In genomic region chr9:31563541-31563940, GRCm38 (mm10) we compare ENCODE assay signal across 23 mouse cellular contexts.
DNase-seq lines count a peak whose midpoint lies in the region; ATAC-seq and TF ChIP-seq lines count a peak whose summit lies in the region.
"Had no signal": no experiment of that assay in that cellular context is flagged by ENCODE, and none has a peak within 500 bp of the region (broad histone marks: within the 10 kb centered on the region; RNA-seq: fewer than 3 reads in every experiment).

No protein-coding gene starts in this region.

- TF ChIP-seq EP300 in heart, adult 2 months (IDR thresholded peaks at IDR 0.05; ENCODE audit: insufficient read depth, low read depth, low read length) = no peak

- H3K27ac ChIP-seq in heart, adult 2 months = no peak overlapping the region
- H3K27ac ChIP-seq in intestine, embryonic 14.5 days (ENCODE audit: low read depth) = no peak overlapping the region
- H3K27ac ChIP-seq in intestine, postnatal 0 days (ENCODE audit: low read depth, low read length) = no peak overlapping the region
- H3K27ac ChIP-seq in limb, embryonic 10.5 days = no peak overlapping the region
- H3K27ac ChIP-seq: embryonic facial prominence, embryonic 10.5 days; embryonic facial prominence, embryonic 12.5 days; forebrain, embryonic 13.5 days; forebrain, embryonic 15.5 days had no signal

- no peaks in the 10 kb centered on the region for H3K79me2 ChIP-seq in heart, adult 2 months (replicated peaks; ENCODE audit: control insufficient read depth, insufficient read depth, low read length)

- DNase-seq in heart, adult 11 months = peak; percentile 70
- no peak for DNase-seq in heart, adult 2 months
- peak; percentile 27 for DNase-seq in intestine, embryonic 14.5 days (ENCODE audit: low spot score)
- DNase-seq in limb, embryonic 10.5 days (ENCODE audit: low spot score) = peak; percentile 19
- DNase-seq: adrenal gland, adult 8-10 months; adrenal gland, postnatal 14 days; adrenal gland, postnatal 36 days; B cell, adult 2 months; cerebellum, adult 11-12 months; cerebellum, adult 2 months; cerebellum, adult 9-10 months; cerebellum, postnatal 10 days; cerebellum, postnatal 25 days had no signal

- no peak for TF ChIP-seq POLR2A in heart, adult 2 months (IDR thresholded peaks at IDR 0.05; ENCODE audit: insufficient read depth, low read depth, low read length)

- TF ChIP-seq CTCF in heart, adult 2 months (IDR thresholded peaks at IDR 0.05) = no peak
- no peak for TF ChIP-seq CTCF in intestine, postnatal 0 days (IDR thresholded peaks at IDR 0.05; ENCODE audit: low read depth)

- H3K27me3 ChIP-seq in heart, adult 2 months (ENCODE audit: control insufficient read depth, insufficient read depth, low read length) = no peaks in the 10 kb centered on the region
- H3K27me3 ChIP-seq in intestine, embryonic 14.5 days (replicated peaks; ENCODE audit: control insufficient read depth, insufficient read depth, low read length) = no peaks in the 10 kb centered on the region
- H3K27me3 ChIP-seq in intestine, postnatal 0 days (replicated peaks; ENCODE audit: control insufficient read depth, insufficient read depth, low read length) = no peaks in the 10 kb centered on the region
- H3K27me3 ChIP-seq in limb, embryonic 10.5 days (ENCODE audit: low read depth, poor library complexity, severe bottlenecking) = 0 out of 2 replicates have a peak, but pooled peaks cover 9% of the 10 kb centered on the region
- H3K27me3 ChIP-seq: CH12.LX; forebrain, embryonic 13.5 days; Patski had no signal

- ATAC-seq in intestine, embryonic 14.5 days (replicated peaks; ENCODE audit: low FRiP score, low TSS enrichment, low read depth) = no peak
- ATAC-seq in intestine, postnatal 0 days = no peak
- ATAC-seq: activated CD4-positive, CD25-positive, alpha-beta regulatory T cell, adult 4 months; CD4-positive, CD25-positive, alpha-beta regulatory T cell, adult 4 months; forebrain, embryonic 13.5 days; forebrain, embryonic 15.5 days; Patski had no signal

- H3K9me3 ChIP-seq in intestine, embryonic 14.5 days (ENCODE audit: control insufficient read depth, low read length) = no peaks in the 10 kb centered on the region
- no peaks in the 10 kb centered on the region for H3K9me3 ChIP-seq in intestine, postnatal 0 days (ENCODE audit: control insufficient read depth)
- H3K9me3 ChIP-seq in limb, embryonic 10.5 days (replicated peaks) = no peaks in the 10 kb centered on the region
- H3K9me3 ChIP-seq: embryonic facial prominence, embryonic 10.5 days; embryonic facial prominence, embryonic 12.5 days; forebrain, embryonic 13.5 days; forebrain, embryonic 15.5 days; G1E had no signal

- no peaks in the 10 kb centered on the region for H3K4me1 ChIP-seq in heart, adult 2 months (ENCODE audit: control insufficient read depth, insufficient read depth, low read length)
- H3K4me1 ChIP-seq in intestine, embryonic 14.5 days (replicated peaks; ENCODE audit: control insufficient read depth, insufficient read depth, low read length) = no peaks in the 10 kb centered on the region
- no peaks in the 10 kb centered on the region for H3K4me1 ChIP-seq in intestine, postnatal 0 days (replicated peaks; ENCODE audit: control insufficient read depth, insufficient read depth, low read length)
- H3K4me1 ChIP-seq in limb, embryonic 10.5 days = no peaks in the 10 kb centered on the region

- intact Hi-C loops in heart, adult 2 months (cut with DNase I) = no loop called here

- H3K4me3 ChIP-seq in heart, adult 2 months = no peak overlapping the region
- H3K4me3 ChIP-seq in intestine, embryonic 14.5 days (ENCODE audit: low read depth, low read length) = no peak overlapping the region
- H3K4me3 ChIP-seq in intestine, postnatal 0 days (ENCODE audit: low read depth, low read length) = no peak overlapping the region
- no peak overlapping the region for H3K4me3 ChIP-seq in limb, embryonic 10.5 days
- H3K4me3 ChIP-seq: embryonic facial prominence, embryonic 10.5 days; embryonic facial prominence, embryonic 12.5 days; forebrain, embryonic 13.5 days; forebrain, embryonic 15.5 days had no signal

- H3K4me2 ChIP-seq in intestine, embryonic 14.5 days (ENCODE audit: low read length) = no peak overlapping the region
- H3K4me2 ChIP-seq in intestine, postnatal 0 days (replicated peaks; ENCODE audit: low read depth) = no peak overlapping the region
- H3K4me2 ChIP-seq: embryonic facial prominence, embryonic 12.5 days; forebrain, embryonic 13.5 days; forebrain, embryonic 15.5 days had no signal

- H3K9ac ChIP-seq in heart, adult 2 months (ENCODE audit: low read depth, low read length) = no peak overlapping the region
- H3K9ac ChIP-seq in intestine, embryonic 14.5 days (ENCODE audit: low read length) = no peak overlapping the region
- H3K9ac ChIP-seq in intestine, postnatal 0 days (ENCODE audit: low read depth, low read length) = no peak overlapping the region
- H3K9ac ChIP-seq: embryonic facial prominence, embryonic 12.5 days; forebrain, embryonic 13.5 days; forebrain, embryonic 15.5 days had no signal

- WGBS in heart, adult 2 months = 85% methylated on average over 8 of the region's 8 CpGs
- WGBS in intestine, embryonic 14.5 days = 85% methylated on average over 8 of the region's 8 CpGs
- 90% methylated on average over 8 of the region's 8 CpGs for WGBS in intestine, postnatal 0 days
- 90% methylated on average over 8 of the region's 8 CpGs for WGBS in limb, embryonic 10.5 days

- H3K36me3 ChIP-seq in heart, adult 2 months (ENCODE audit: control insufficient read depth, insufficient read depth, low read length) = no peaks in the 10 kb centered on the region
- no peaks in the 10 kb centered on the region for H3K36me3 ChIP-seq in intestine, embryonic 14.5 days (ENCODE audit: control insufficient read depth, insufficient read depth, low read length)
- no peaks in the 10 kb centered on the region for H3K36me3 ChIP-seq in intestine, postnatal 0 days (ENCODE audit: control insufficient read depth, insufficient read depth)
- H3K36me3 ChIP-seq in limb, embryonic 10.5 days = no peaks in the 10 kb centered on the region
- H3K36me3 ChIP-seq: embryonic facial prominence, embryonic 10.5 days; embryonic facial prominence, embryonic 12.5 days; forebrain, embryonic 15.5 days; G1E had no signal

Comparison
In these comparisons a context has a peak if more than half of its experiments do, and no peak if none do; other contexts are left out.
1. DNase-seq: peak in heart, adult 11 months (single experiment), intestine, embryonic 14.5 days (single experiment) and limb, embryonic 10.5 days (single experiment); none in heart, adult 2 months (0 of 2).